ENCODE assay signal across 8 mouse cellular contexts in genomic region chrX:13240646-13241425, GRCm38 (mm10). TPM values are rescaled to one million over a fixed set of nuclear protein-coding genes. Genes with fewer than 3 reads are reported as not detected.
DNase-seq lines count a peak whose midpoint lies in the region; ATAC-seq and TF ChIP-seq lines count a peak whose summit lies in the region.

No protein-coding gene starts in this region.

- DNase-seq in heart, adult 18-20 months = no peak
- peak; percentile 60 for DNase-seq in embryo, embryonic 10.5 days (ENCODE audit: low spot score)
- DNase-seq in induced T-regulatory cell, adult 2 months (ENCODE audit: low read depth) = peak; percentile 19
- no peak for DNase-seq in ovary, postnatal 10 days (ENCODE audit: low spot score)
- DNase-seq in left cerebral cortex, postnatal 4 days = no peak
- DNase-seq in kidney, postnatal 10 days = no peak

- H3K4me2 ChIP-seq in heart, embryonic 13.5 days = peak overlapping the region; percentile 66
- H3K4me2 ChIP-seq in myocyte (ENCODE audit: low read depth) = peak overlapping the region; percentile 67

- peaks cover 29% of the 10 kb centered on the region for H3K4me1 ChIP-seq in heart, embryonic 13.5 days

- no peak overlapping the region for H3ac ChIP-seq in myocyte (ENCODE audit: control insufficient read depth, insufficient read length)

- no peak overlapping the region for H3K4me3 ChIP-seq in heart, embryonic 13.5 days
- H3K4me3 ChIP-seq in myocyte = peak overlapping the region; percentile 30

- 22% methylated on average over 11 of the region's 11 CpGs for WGBS in heart, embryonic 13.5 days

- peaks cover 84% of the 10 kb centered on the region for H3K27me3 ChIP-seq in heart, embryonic 13.5 days (replicated peaks)
- H3K27me3 ChIP-seq in myocyte (ENCODE audit: control insufficient read depth, insufficient read depth, insufficient read length) = no peaks in the 10 kb centered on the region

- intact Hi-C loops in left cerebral cortex, postnatal 4 days (cut with DNase I) = loop anchor here (5.0 kb wide), 2 partner anchors 41 to 106 kb away; partner anchors contain the start of gene Ddx3x

- H3K79me2 ChIP-seq in myocyte (ENCODE audit: control insufficient read depth, insufficient read depth) = no peaks in the 10 kb centered on the region

- no peak for ATAC-seq in heart, embryonic 13.5 days (ENCODE audit: extremely low read depth, insufficient number of reproducible peaks, low FRiP score, low TSS enrichment)

- H3K36me3 ChIP-seq in heart, embryonic 13.5 days = no peaks in the 10 kb centered on the region
- no peaks in the 10 kb centered on the region for H3K36me3 ChIP-seq in myocyte (ENCODE audit: control insufficient read depth, insufficient read depth)

- peak overlapping the region; percentile 80; the same call in 1 of the 2 replicates for H3K9ac ChIP-seq in heart, embryonic 13.5 days

- no peaks in the 10 kb centered on the region for H3K9me3 ChIP-seq in heart, embryonic 13.5 days

- peak overlapping the region; percentile 97 for H3K27ac ChIP-seq in heart, embryonic 13.5 days (replicated peaks)

- no peak for TF ChIP-seq POLR2A in myocyte (IDR thresholded peaks at IDR 0.05; ENCODE audit: insufficient read length, low read depth)

TF ChIP-seq in myocyte, 11 proteins besides CTCF, POLR2A, EP300 and RAD21:
- TF ChIP-seq TCF12 (IDR thresholded peaks at IDR 0.05; ENCODE audit: insufficient read depth, poor library complexity, severe bottlenecking) = no peak
- TF ChIP-seq POLR2AphosphoS2 (IDR thresholded peaks at IDR 0.05; ENCODE audit: insufficient read length, low read depth) = no peak
- TF ChIP-seq MAX (IDR thresholded peaks at IDR 0.05; ENCODE audit: low read depth) = no peak
- TF ChIP-seq CEBPB (IDR thresholded peaks at IDR 0.05; ENCODE audit: insufficient read depth, poor library complexity, severe bottlenecking) = no peak
- TF ChIP-seq REST (IDR thresholded peaks at IDR 0.05; ENCODE audit: insufficient read depth, insufficient read length) = no peak
- no peak for TF ChIP-seq SRF (IDR thresholded peaks at IDR 0.05; ENCODE audit: control insufficient read depth, insufficient read length, low read depth)
- no peak for TF ChIP-seq MYOD1 (IDR thresholded peaks at IDR 0.05; ENCODE audit: control insufficient read depth in 1 of 3, insufficient read length in 2 of 3, low read depth in 2 of 3)
- no peak for TF ChIP-seq MYOG (IDR thresholded peaks at IDR 0.05; ENCODE audit: control insufficient read depth in 1 of 3, insufficient read depth in 1 of 3, insufficient read length in 2 of 3, low read depth in 2 of 3)
- no peak for TF ChIP-seq USF1 (IDR thresholded peaks at IDR 0.05; ENCODE audit: low read depth)
- no peak for TF ChIP-seq E2F4 (IDR thresholded peaks at IDR 0.05; ENCODE audit: insufficient read depth)
- TF ChIP-seq TCF3 (IDR thresholded peaks at IDR 0.05; ENCODE audit: insufficient read length, low read depth) = no peak
TF ChIP-seq in myocyte: peak in this region for 0.

RNA-seq across cellular contexts. Expression of gene Ddx3x, which starts 39.9 kb away (rescaled TPM):
- 74.5 and 79.7 TPM in 2 replicates for polyA plus RNA-seq in heart, embryonic 13.5 days (2015; fragmentation: Nextera tagmentation; extraction: Ambion mirVana)
- total RNA-seq in heart, adult 18-20 months (2021) = 100 to 1,000 TPM in 1 of 2 experiments, 10 to 100 TPM in 1; 95.5 to 185 TPM
- 38.9 TPM for polyA plus RNA-seq in myocyte (2012; fragmentation: generic; extraction: Trizol)
- total RNA-seq in left cerebral cortex, postnatal 4 days (2021) = 100 to 1,000 TPM; 176 to 216 TPM

Comparison
In these comparisons a context has a peak if more than half of its experiments do, and no peak if none do; other contexts are left out.
1. DNase-seq: peak in embryo, embryonic 10.5 days (single experiment) and induced T-regulatory cell, adult 2 months (single experiment); none in heart, adult 18-20 months (0 of 2), ovary, postnatal 10 days (single experiment), left cerebral cortex, postnatal 4 days (single experiment) and kidney, postnatal 10 days (single experiment).